Mouse (Mus musculus): ENCODE data around the gene Ube2d3. TPM values are rescaled to one million over a fixed set of nuclear protein-coding genes. Genes with fewer than 3 reads are reported as not detected.

The Ube2d3 gene
- polyA plus RNA-seq (2012; fragmentation: generic; extraction: Trizol), result 261 TPM
- long read RNA-seq, experiment 1, transcript Ube2d3-201 (8 exons, 1,512 nt), result minor isoform, 26 of 459 reads
- long read RNA-seq, experiment 1, transcript Ube2d3-210 (7 exons, 2,515 nt), result minor isoform, 29 of 459 reads
- long read RNA-seq, experiment 1, transcript Ube2d3-202 (8 exons, 2,504 nt), result minor isoform, 106 of 459 reads
- long read RNA-seq, experiment 1, transcript Ube2d3-212 (8 exons, 3,833 nt), result major isoform, 218 of 459 reads
- long read RNA-seq, experiment 1, partial matches to known transcripts, result 22 of 459 reads
- long read RNA-seq, experiment 1, other reads (novel, unspliced or antisense), result 47 of 459 reads
- long read RNA-seq, experiment 2, transcript Ube2d3-201 (8 exons, 1,512 nt), result minor isoform, 85 of 1,225 reads
- long read RNA-seq, experiment 2, transcript Ube2d3-212 (8 exons, 3,833 nt), result major isoform, 633 of 1,225 reads
- long read RNA-seq, experiment 2, transcript Ube2d3-202 (8 exons, 2,504 nt), result minor isoform, 287 of 1,225 reads
- long read RNA-seq, experiment 2, transcript Ube2d3-210 (7 exons, 2,515 nt), result minor isoform, 77 of 1,225 reads
- long read RNA-seq, experiment 2, partial matches to known transcripts, result 10 of 1,225 reads
- long read RNA-seq, experiment 2, other reads (novel, unspliced or antisense), result 110 of 1,225 reads

GRCm38 (mm10) chr3:135437758-135438495 lies at the start of gene Ube2d3:
Ube2d3 (plus strand) TSS chr3:135438149.
- peaks cover 57% of the 10 kb centered on the region for H3K79me2 ChIP-seq (ENCODE audit: control insufficient read depth, insufficient read depth)
- H3ac ChIP-seq (ENCODE audit: control insufficient read depth, insufficient read length, low read depth), result peak within 1 kb of the TSS; percentile 93
- TF ChIP-seq MYOD1 (IDR thresholded peaks at IDR 0.05; ENCODE audit: control insufficient read depth, insufficient read length, low read depth) (peak; percentile 16), FOSL1 (IDR thresholded peaks at IDR 0.05; ENCODE audit: insufficient read depth, low read length, poor library complexity, severe bottlenecking) (no peak), CTCF (IDR thresholded peaks at IDR 0.05; ENCODE audit: control insufficient read depth, insufficient read depth, insufficient read length) (no peak)
- peak within 1 kb of the TSS; percentile 93 for H3K4me3 ChIP-seq (ENCODE audit: insufficient read depth, poor library complexity, severe bottlenecking)
- H3K27me3 ChIP-seq (ENCODE audit: control insufficient read depth, insufficient read depth, insufficient read length), result no peaks in the 10 kb centered on the region
- H3K79me3 ChIP-seq (ENCODE audit: low read depth), result peaks cover 41% of the 10 kb centered on the region
- H3K36me3 ChIP-seq (ENCODE audit: control insufficient read depth, insufficient read depth), result peaks cover 36% of the 10 kb centered on the region

- no peak for TF ChIP-seq USF1 (IDR thresholded peaks at IDR 0.05; ENCODE audit: low read depth)
- no peaks in the 10 kb centered on the region for H3K36me3 ChIP-seq (ENCODE audit: control insufficient read depth, insufficient read depth)
These were observed 44.8 kb upstream of the Ube2d3 start for GRCm38 (mm10) chr3:135393186-135393585.

GRCm38 (mm10) chr3:135395085-135395484 lies 42.9 kb upstream of the Ube2d3 start:
- Histone ChIP-seq H3K79me2 (ENCODE audit: control insufficient read depth, insufficient read depth) (no peaks in the 10 kb centered on the region), H3K36me3 (ENCODE audit: control insufficient read depth, insufficient read depth) (no peaks in the 10 kb centered on the region)
- TF ChIP-seq FOSL1 (IDR thresholded peaks at IDR 0.05; ENCODE audit: insufficient read depth, low read length, poor library complexity, severe bottlenecking), result no peak
- TF ChIP-seq CEBPB (IDR thresholded peaks at IDR 0.05; ENCODE audit: low read depth), result no peak
- TF ChIP-seq USF1 (IDR thresholded peaks at IDR 0.05; ENCODE audit: low read depth), result no peak
- no peak for TF ChIP-seq CTCF (IDR thresholded peaks at IDR 0.05; ENCODE audit: control insufficient read depth, insufficient read depth, insufficient read length)
- no peak for TF ChIP-seq MAX (IDR thresholded peaks at IDR 0.05)
- TF ChIP-seq MYOD1 (IDR thresholded peaks at IDR 0.05; ENCODE audit: control insufficient read depth, insufficient read length, low read depth), result no peak
- TF ChIP-seq MYOG (IDR thresholded peaks at IDR 0.05; ENCODE audit: control insufficient read depth, extremely low read depth, insufficient read length), result no peak

More at GRCm38 (mm10) chr3:135393186-135393585, 44.8 kb upstream of the Ube2d3 start:
- Histone ChIP-seq H3ac (ENCODE audit: control insufficient read depth, insufficient read length, low read depth) (no peak overlapping the region), H3K79me2 (ENCODE audit: control insufficient read depth, insufficient read depth) (no peaks in the 10 kb centered on the region), H3K79me3 (ENCODE audit: low read depth) (no peaks in the 10 kb centered on the region), H3K27me3 (ENCODE audit: control insufficient read depth, insufficient read depth, insufficient read length) (no peaks in the 10 kb centered on the region), H3K4me3 (ENCODE audit: insufficient read depth, poor library complexity, severe bottlenecking) (no peak overlapping the region)

GRCm38 (mm10) chr3:135396081-135396480 lies 41.9 kb upstream of the Ube2d3 start:
- no peaks in the 10 kb centered on the region for H3K79me3 ChIP-seq (ENCODE audit: low read depth)
- no peaks in the 10 kb centered on the region for H3K27me3 ChIP-seq (ENCODE audit: control insufficient read depth, insufficient read depth, insufficient read length)
- no peak overlapping the region for H3ac ChIP-seq (ENCODE audit: control insufficient read depth, insufficient read length, low read depth)
- no peak for TF ChIP-seq CTCF (IDR thresholded peaks at IDR 0.05; ENCODE audit: control insufficient read depth, insufficient read depth, insufficient read length)
- no peak for TF ChIP-seq USF1 (IDR thresholded peaks at IDR 0.05; ENCODE audit: low read depth)
- TF ChIP-seq MAX (IDR thresholded peaks at IDR 0.05), result no peak
- no peak for TF ChIP-seq MYOG (IDR thresholded peaks at IDR 0.05; ENCODE audit: control insufficient read depth, extremely low read depth, insufficient read length)
- TF ChIP-seq CEBPB (IDR thresholded peaks at IDR 0.05; ENCODE audit: low read depth), result no peak
- no peak for TF ChIP-seq MYOD1 (IDR thresholded peaks at IDR 0.05; ENCODE audit: control insufficient read depth, insufficient read length, low read depth)
- TF ChIP-seq FOSL1 (IDR thresholded peaks at IDR 0.05; ENCODE audit: insufficient read depth, low read length, poor library complexity, severe bottlenecking), result no peak
- H3K36me3 ChIP-seq (ENCODE audit: control insufficient read depth, insufficient read depth), result no peaks in the 10 kb centered on the region
- no peak overlapping the region for H3K4me3 ChIP-seq (ENCODE audit: insufficient read depth, poor library complexity, severe bottlenecking)
- H3K79me2 ChIP-seq (ENCODE audit: control insufficient read depth, insufficient read depth), result no peaks in the 10 kb centered on the region

More at GRCm38 (mm10) chr3:135395085-135395484, 42.9 kb upstream of the Ube2d3 start:
- Histone ChIP-seq H3K4me3 (ENCODE audit: insufficient read depth, poor library complexity, severe bottlenecking) (no peak overlapping the region), H3K27me3 (ENCODE audit: control insufficient read depth, insufficient read depth, insufficient read length) (no peaks in the 10 kb centered on the region), H3ac (ENCODE audit: control insufficient read depth, insufficient read length, low read depth) (no peak overlapping the region), H3K79me3 (ENCODE audit: low read depth) (no peaks in the 10 kb centered on the region)

- Histone ChIP-seq H3ac (ENCODE audit: control insufficient read depth, insufficient read length, low read depth) (no peak overlapping the region), H3K27me3 (ENCODE audit: control insufficient read depth, insufficient read depth, insufficient read length) (no peaks in the 10 kb centered on the region), H3K79me2 (ENCODE audit: control insufficient read depth, insufficient read depth) (no peaks in the 10 kb centered on the region), H3K36me3 (ENCODE audit: control insufficient read depth, insufficient read depth) (no peaks in the 10 kb centered on the region), H3K79me3 (ENCODE audit: low read depth) (no peaks in the 10 kb centered on the region), H3K4me3 (ENCODE audit: insufficient read depth, poor library complexity, severe bottlenecking) (no peak overlapping the region)
- no peak for TF ChIP-seq MYOG (IDR thresholded peaks at IDR 0.05; ENCODE audit: control insufficient read depth, extremely low read depth, insufficient read length)
- TF ChIP-seq MAX (IDR thresholded peaks at IDR 0.05), result no peak
- TF ChIP-seq FOSL1 (IDR thresholded peaks at IDR 0.05; ENCODE audit: insufficient read depth, low read length, poor library complexity, severe bottlenecking), result no peak
These were observed 40.8 kb upstream of the Ube2d3 start for GRCm38 (mm10) chr3:135397112-135397511.

All from C2C12 (cell line).